Mouse (Mus musculus) forebrain, postnatal 0 days (tissue): Measurements from ENCODE around the gene Ube3b. TPM values are rescaled to one million over a fixed set of nuclear protein-coding genes. Genes with fewer than 3 reads are reported as not detected.
A peak's percentile ranks its signal among the peaks of the same experiment; 100 is the strongest.

Experiments
- ATAC-seq: fragments of 200-750 bp; cut with Nextera tagmentation; 2 replicates; pipeline ENCODE4 v1.8.0; 2017; ENCODE audit warnings: mild to moderate bottlenecking, moderate library complexity
- DNase-seq: peaks from one replicate; pipeline ENCODE4 v3.0.0-alpha.2; 2015
- H3K27ac ChIP-seq: fragments of 300-500 bp; sonication (generic); 2 replicates; pipeline ENCODE4 v1.5.1; 2014; ENCODE audit warnings: low read depth, mild to moderate bottlenecking, antibody characterized with exemption, low read length, moderate library complexity, mixed read lengths
- H3K27me3 ChIP-seq: fragments of 300-500 bp; sonication (generic); 2 replicates; pipeline ENCODE4 v1.6.1; 2014; ENCODE audit warnings: mild to moderate bottlenecking, low read length, mixed read lengths; ENCODE audit not compliant: insufficient read depth
- H3K36me3 ChIP-seq: fragments of 300-500 bp; sonication (generic); 2 replicates; pipeline ENCODE4 v1.6.1; 2014; ENCODE audit warnings: mild to moderate bottlenecking, moderate library complexity; ENCODE audit not compliant: insufficient read depth
- H3K4me1 ChIP-seq: fragments of 300-500 bp; sonication (generic); 2 replicates; pipeline ENCODE4 v1.6.1; 2014; ENCODE audit warnings: antibody characterized with exemption; ENCODE audit not compliant: insufficient read depth
- H3K4me2 ChIP-seq: fragments of 300-500 bp; sonication (generic); 2 replicates; pipeline ENCODE4 v1.6.1; 2014; ENCODE audit warnings: low read depth, mild to moderate bottlenecking, moderate library complexity
- H3K4me3 ChIP-seq: fragments of 300-500 bp; sonication (generic); 2 replicates; pipeline ENCODE4 v1.5.1; 2014; ENCODE audit warnings: low read depth, low read length, mixed read lengths
- H3K9ac ChIP-seq: fragments of 300-500 bp; sonication (generic); 2 replicates; pipeline ENCODE4 v1.6.1; 2014; ENCODE audit warnings: mild to moderate bottlenecking
- H3K9me3 ChIP-seq: fragments of 300-500 bp; sonication (generic); 2 replicates; pipeline ENCODE4 v1.6.1; 2016; ENCODE audit warnings: low read length
- CTCF ChIP-seq: sonication (generic); IDR thresholded peaks from 2 replicates; pipeline ENCODE4 v1.5.1; 2016; ENCODE audit warnings: antibody characterized with exemption, control low read depth, low read depth
- WGBS: fragments of 180-500 bp; shearing (Covaris S2); extraction: QIAGEN DNeasy Blood & Tissue Kit; methylation state at CpG from one replicate; pipeline ENCODE4 v1.1.7; 2014; 5-methylcytosine and 5-hydroxymethylcytosine counted together
- polyA plus RNA-seq: library from polyadenylated mRNA; unstranded; fragments of >200 nt; fragmentation: Nextera tagmentation; extraction: Ambion mirVana; gene quantifications from 2 replicates; pipeline ENCODE4 v1.2.1, GENCODE M21; 2015
- total RNA-seq: library from RNA; depleted of rRNA; stranded (reverse); fragments of >200 nt; gene quantifications from 2 replicates; pipeline ENCODE4 v1.2.3, GENCODE M21; 2014

The Ube3b gene
- total and polyA plus RNA-seq, 2 experiments from 2014 or later, result 35.2 to 46.8 TPM

DNA sequence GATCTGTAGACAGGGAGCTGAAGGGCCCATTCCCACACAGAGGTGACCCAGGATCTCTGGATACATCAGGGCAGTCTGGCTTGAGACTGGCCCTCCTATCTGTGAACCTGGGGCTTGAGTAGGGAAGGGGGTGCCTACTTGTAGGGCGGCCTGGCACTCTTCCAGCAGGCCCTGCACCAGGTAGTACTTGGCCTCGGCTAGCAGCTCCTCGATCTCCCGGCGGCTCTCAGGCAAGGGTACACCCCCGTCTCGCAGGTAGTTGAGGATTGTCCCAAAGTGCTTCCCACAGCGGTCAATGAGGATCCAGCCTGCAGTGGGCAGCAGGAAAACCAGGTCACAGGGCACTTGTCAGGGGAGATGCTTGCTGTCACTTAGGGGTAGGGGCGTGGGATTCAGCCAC lies 10.5 kb upstream of the Ube3b start:
- no peaks in the 10 kb centered on the region for H3K4me1 ChIP-seq
- no peak overlapping the region for H3K4me2 ChIP-seq
- DNase-seq, result no peak
- peaks cover 95% of the 10 kb centered on the region for H3K36me3 ChIP-seq
- H3K27ac ChIP-seq, result no peak overlapping the region
- ATAC-seq, result no peak
- 84% methylated on average over 9 of the region's 9 CpGs for WGBS
- H3K4me3 ChIP-seq, result no peak overlapping the region
- H3K27me3 ChIP-seq, result no peaks in the 10 kb centered on the region
- TF ChIP-seq CTCF, result no peak
- no peak overlapping the region for H3K9ac ChIP-seq
- H3K9me3 ChIP-seq, result no peaks in the 10 kb centered on the region

DNA sequence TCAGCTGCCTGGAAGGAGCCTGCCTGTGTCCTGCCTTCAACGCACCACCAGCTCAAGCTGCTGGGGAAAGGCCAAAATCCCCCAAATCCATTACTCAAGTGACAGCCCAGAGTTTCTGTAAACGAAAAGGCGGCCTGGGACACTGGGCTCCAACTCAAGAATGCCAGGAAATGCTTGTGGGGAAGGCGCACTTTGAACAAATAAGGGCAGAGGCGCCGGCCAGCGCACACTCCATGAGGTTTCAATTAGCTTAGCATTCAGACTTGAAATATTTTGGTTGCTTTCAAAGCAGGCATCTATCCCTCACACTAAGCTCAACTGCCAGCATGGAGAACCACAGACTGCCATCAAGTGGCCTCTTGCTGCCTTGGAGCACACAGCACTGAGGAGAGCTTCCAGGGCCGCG lies 10.0 kb upstream of the Ube3b start:
- H3K4me3 ChIP-seq, result no peak overlapping the region
- no peaks in the 10 kb centered on the region for H3K4me1 ChIP-seq
- no peak overlapping the region for H3K9ac ChIP-seq
- no peaks in the 10 kb centered on the region for H3K27me3 ChIP-seq
- H3K4me2 ChIP-seq, result no peak overlapping the region
- peaks cover 92% of the 10 kb centered on the region for H3K36me3 ChIP-seq
- WGBS, result 55% methylated on average over 9 of the region's 9 CpGs
- no peak overlapping the region for H3K27ac ChIP-seq
- no peaks in the 10 kb centered on the region for H3K9me3 ChIP-seq
- ATAC-seq, result peak; percentile 59
- DNase-seq, result peak; percentile 29
- TF ChIP-seq CTCF, result peak; percentile 38

DNA sequence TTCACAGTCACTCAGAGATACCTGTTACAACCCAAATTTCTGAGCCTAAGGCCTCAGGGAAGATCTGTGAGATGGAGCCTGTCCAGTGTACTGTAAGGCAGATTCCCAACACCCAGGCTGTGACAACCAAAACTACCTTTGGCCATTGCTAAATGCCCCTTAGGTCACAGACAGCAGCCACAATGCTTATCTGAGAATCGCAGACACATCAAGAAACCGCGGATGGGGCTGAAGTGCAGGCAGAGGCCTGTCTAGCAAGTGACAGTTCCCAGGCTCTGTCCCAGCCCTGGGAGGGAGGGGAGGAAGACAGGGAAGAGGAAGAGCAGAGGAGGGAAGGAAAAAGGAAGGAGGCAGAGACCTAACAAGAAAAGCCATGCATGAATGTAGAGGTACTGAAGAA lies 9.1 kb upstream of the Ube3b start:
- Histone ChIP-seq H3K4me2 (no peak overlapping the region), H3K36me3 (peaks cover 83% of the 10 kb centered on the region), H3K27me3 (no peaks in the 10 kb centered on the region), H3K27ac (no peak overlapping the region), H3K4me3 (no peak overlapping the region), H3K9me3 (no peaks in the 10 kb centered on the region), H3K4me1 (no peaks in the 10 kb centered on the region), H3K9ac (no peak overlapping the region)
- ATAC-seq (no peak), DNase-seq (no peak)
- 86% methylated on average over 3 of the region's 3 CpGs for WGBS
- no peak for TF ChIP-seq CTCF

DNA sequence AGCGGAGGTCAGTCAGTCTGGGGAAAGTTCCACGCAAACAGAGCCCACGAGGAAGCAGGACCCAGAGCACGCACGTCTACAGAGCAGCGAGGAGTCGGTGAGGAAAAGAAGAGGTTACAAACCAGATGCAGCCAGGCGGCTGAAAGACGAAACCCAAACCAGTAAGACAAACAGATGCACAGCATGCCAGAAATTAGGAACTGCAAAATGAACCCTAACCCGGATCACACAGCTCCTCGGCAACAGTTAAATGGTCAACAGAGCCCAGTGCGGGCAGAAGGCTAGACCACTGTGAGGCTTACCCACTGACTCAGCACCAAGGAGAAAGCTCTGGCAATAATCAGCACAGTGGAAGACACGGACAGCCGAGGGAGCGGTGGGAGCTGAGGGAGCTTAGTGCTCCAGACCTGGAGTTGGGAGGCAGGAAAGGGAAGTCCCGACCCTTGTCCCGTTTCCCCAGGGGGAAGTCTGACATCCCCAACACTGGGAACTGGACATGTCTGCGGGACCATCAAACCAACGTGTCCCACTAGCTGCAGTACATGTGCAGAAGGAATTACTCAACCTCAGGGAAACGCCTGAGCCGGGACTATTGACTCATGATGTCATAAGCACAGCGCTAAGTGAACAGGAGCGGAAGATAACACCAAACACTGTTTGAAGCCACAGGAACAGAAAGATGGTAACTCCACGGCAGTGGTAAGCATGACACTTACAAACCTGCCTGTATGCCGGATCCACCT lies 8.5 kb upstream of the Ube3b start:
- peaks cover 77% of the 10 kb centered on the region for H3K36me3 ChIP-seq

DNA sequence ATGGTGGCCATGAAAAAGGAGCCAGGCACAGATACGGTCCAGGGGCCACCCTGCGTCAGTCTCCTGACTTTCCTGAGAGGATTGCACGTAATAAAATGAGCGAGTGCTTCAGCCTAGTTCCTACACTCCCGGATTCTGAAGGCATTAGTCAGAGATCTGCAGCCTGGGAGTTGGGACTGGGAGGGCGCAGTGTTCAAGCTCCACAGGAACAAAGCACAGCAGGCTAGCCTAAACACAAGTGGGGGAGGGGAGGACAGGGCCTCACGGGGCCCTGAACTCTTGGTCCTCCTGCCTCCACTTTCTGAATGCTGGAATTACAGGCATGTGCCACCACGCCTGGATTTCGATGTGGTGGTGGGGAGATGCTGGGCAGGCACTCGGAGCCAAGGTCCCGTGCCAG lies 7.8 kb upstream of the Ube3b start:
- Histone ChIP-seq H3K27ac (no peak overlapping the region), H3K27me3 (no peaks in the 10 kb centered on the region), H3K4me3 (no peak overlapping the region), H3K4me2 (no peak overlapping the region), H3K36me3 (peaks cover 70% of the 10 kb centered on the region), H3K9me3 (no peaks in the 10 kb centered on the region), H3K9ac (no peak overlapping the region), H3K4me1 (no peaks in the 10 kb centered on the region)
- no peak for TF ChIP-seq CTCF
- 36% methylated on average over 11 of the region's 11 CpGs for WGBS
- ATAC-seq (no peak), DNase-seq (no peak)

More for the DNA sequence above, 8.5 kb upstream of the Ube3b start:
- Histone ChIP-seq H3K9ac (no peak overlapping the region), H3K4me2 (no peak overlapping the region), H3K27ac (no peak overlapping the region), H3K4me1 (no peaks in the 10 kb centered on the region), H3K4me3 (no peak overlapping the region), H3K27me3 (no peaks in the 10 kb centered on the region), H3K9me3 (no peaks in the 10 kb centered on the region)
- ATAC-seq, result no peak
- TF ChIP-seq CTCF, result no peak
- 86% methylated on average over 25 of the region's 25 CpGs for WGBS
- no peak for DNase-seq

DNA sequence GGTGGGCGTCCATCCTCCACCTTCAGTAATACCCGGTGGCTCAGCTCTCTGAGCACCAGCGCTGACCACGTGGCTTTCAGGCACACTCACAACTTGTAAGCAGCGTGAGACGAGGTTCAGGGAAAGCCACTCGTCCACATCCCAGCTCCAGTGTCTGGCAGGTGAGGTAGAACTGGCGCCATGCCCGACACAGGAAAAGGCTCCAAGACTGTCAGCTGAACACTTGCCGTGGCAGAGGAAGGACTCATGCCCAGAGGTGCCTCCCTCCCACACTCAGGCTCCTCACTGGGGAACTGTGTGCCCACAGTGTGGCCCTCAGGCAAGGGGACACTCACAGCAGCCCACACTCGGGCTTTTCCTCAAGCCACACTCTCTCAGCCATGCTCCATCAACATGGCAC lies 7.2 kb upstream of the Ube3b start:
- Histone ChIP-seq H3K4me1 (no peaks in the 10 kb centered on the region), H3K36me3 (peaks cover 64% of the 10 kb centered on the region), H3K9ac (no peak overlapping the region), H3K4me3 (no peak overlapping the region), H3K9me3 (no peaks in the 10 kb centered on the region), H3K4me2 (no peak overlapping the region), H3K27ac (no peak overlapping the region), H3K27me3 (no peaks in the 10 kb centered on the region)
- 58% methylated on average over 11 of the region's 11 CpGs for WGBS
- DNase-seq (no peak), ATAC-seq (no peak)
- no peak for TF ChIP-seq CTCF

DNA sequence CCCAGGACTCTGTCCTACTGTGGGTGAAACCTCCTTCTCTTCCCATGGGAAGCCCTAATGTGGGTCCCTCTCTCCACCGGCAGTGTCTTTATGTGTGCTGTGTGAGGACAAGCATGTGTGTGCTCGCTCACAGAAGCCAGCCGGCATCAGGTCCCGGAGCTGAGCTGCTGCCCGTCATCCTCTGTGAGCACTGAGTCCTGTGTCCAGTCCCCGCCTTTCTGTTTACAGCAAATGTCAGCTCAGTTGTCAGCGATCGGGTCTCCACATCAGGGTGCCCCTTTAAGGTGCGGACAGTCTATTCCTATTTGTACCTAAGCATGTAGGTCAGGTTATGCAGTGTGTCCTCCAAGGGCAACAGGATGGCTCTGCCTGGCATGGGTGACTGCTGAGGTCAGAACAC lies 6.8 kb upstream of the Ube3b start:
- no peak for TF ChIP-seq CTCF
- Histone ChIP-seq H3K9me3 (no peaks in the 10 kb centered on the region), H3K4me3 (no peak overlapping the region), H3K4me2 (no peak overlapping the region), H3K27me3 (no peaks in the 10 kb centered on the region), H3K4me1 (no peaks in the 10 kb centered on the region), H3K27ac (no peak overlapping the region), H3K36me3 (peaks cover 60% of the 10 kb centered on the region), H3K9ac (no peak overlapping the region)
- DNase-seq (no peak), ATAC-seq (no peak)
- 87% methylated on average over 9 of the region's 9 CpGs for WGBS
